Mouse (Mus musculus) frontal cortex, adult (tissue): ENCODE data around the gene Nptn.

Source experiments
- ATAC-seq: cut with Nextera tagmentation; 2 replicates; pipeline ENCODE4 v1.9.2; 2017; ENCODE audit warnings: mild to moderate bottlenecking, moderate library complexity, mixed read lengths; ENCODE audit not compliant: low TSS enrichment

Gene Nptn

DNA sequence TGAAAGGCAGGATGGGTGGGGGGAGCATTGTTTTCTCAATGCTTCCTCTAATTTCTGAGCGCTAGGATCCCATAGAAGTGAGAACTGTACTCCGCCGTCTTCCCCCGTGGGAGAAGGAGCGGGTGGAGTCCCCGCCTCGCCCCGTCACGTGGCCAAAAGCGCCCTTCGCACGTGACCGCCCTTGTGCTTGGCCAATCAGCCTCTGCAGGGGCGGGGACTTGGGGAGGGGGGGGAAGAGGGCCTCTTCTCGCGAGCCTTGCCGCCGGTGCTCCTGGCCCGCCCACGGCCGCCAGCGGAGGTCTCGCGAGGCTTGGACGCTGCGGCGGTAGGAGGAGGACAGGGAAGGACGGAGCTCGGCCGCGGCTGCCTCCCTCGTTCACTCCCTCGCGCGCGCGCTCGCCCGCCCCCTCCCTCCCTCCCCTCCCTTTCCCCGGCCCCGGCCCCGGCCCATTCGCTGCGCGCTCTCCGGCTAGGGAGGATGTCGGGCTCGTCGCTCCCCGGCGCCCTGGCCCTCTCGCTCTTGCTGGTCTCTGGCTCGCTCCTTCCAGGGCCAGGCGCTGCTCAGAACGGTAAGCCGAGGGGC is at the start of gene Nptn:
Gene Nptn (plus strand): TSS at position 283 of the 583 bp plus-strand sequence.
- peak; percentile 84 for ATAC-seq

DNA sequence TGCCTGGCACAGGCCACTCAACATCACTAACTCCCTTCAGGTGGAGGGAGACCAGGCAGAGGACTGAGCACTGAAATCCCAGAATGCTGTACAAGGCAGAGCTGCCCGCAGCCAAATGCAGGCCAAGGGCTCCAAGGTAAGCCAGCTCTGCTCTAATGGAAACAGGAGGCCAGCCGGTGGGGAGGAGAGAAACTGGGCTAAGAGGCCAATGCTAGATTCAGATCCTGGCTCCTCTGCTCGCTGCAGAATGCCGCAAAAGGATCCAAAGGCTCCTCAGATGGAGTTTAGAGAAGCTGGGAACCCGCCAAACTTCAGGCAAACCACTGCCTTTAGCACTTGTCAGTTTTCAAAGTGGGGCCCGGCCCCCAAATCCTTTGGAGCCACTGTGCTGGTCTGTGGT is 48.7 kb upstream of the Nptn start:
- no peak for ATAC-seq

DNA sequence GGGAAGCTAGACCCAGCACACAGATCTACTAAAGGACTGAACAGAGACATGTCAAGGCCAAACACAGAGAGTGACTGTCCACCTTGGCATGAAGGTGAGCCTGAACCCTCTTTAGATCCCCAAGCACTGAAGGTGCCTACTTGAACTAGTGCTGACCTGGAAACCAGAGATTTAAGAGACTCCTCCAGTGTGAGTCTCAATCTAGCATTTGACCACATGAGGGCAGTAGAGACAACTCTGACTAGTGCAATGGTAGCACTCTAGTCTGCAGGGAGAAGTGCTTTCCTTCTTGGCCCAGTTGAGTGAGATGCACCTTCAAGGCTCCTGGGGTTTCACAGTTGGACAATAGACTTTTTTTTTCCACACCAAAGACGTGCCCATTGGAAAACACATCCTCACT is 47.3 kb upstream of the Nptn start:
- ATAC-seq = peak; percentile 87

DNA sequence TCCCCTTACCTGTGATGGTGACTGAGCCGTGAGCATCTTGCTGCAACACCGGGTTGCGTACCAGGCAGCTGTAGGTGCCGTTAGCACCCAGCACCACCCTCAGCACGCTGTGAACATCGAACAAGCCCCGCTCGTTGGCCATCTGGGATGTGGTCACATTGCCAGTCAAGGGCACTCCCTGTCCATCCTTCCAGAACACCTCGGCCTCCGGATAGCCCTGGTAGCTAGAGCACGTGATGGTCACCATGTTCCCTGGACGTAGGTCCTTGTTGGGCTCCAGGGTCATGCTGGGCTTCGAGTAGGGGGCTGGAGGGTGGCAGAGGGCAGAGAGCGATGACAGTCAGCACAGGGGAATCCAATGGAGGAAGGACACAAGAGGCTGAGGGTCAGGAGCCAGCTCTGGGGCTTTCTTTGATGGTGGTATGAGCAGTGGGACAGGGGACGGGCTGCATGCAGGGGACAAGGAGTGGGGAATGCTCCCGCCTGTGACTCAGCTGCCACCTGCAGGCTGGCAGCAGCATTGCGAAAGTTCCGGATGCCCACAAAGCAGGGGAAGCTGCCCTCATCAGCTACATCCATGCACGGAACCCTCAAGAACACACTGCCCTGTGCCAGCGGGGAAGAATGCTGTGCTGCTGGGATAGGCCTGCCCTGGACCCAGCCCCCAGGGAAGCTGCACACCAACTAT is 46.4 kb upstream of the Nptn start:
- peak; percentile 38 for ATAC-seq

DNA sequence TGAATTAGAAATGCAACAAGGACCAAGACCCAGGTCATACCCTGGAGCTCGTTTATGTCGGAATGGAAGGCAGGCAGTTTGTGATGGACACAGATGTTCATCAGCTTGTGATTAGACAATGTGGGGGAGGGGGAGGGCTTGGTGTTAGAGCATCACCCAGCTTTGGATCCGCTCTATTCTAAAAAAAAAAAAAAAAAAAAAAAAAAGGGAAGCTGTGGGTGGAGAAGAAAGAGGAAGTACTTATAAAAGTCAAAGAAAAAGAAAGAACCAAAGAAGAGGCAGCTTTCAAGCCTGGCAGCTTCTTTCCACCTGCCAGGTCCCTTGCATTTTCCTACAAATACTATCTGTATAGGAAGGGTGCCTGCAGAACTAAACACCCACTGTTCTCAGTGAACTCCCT is 44.3 kb upstream of the Nptn start:
- no peak for ATAC-seq

DNA sequence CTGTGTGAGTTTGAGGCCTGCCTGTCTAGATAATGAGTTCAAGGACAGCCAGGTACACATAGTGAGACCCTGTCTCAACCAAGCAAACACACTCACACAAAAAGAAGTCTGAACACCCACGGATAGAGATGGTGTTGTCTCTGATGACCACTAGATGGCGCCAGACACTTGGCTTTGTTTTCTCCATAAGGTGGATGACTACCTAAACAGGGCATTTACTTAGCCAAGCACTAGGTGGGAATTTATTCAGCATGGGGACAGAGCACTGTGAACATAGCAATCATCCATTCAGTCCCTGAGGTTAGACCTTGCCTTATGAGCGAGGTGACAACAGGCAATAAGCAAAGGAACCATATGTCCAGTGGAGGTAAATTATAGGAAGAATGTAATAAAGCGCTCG is 42.2 kb upstream of the Nptn start:
- 0 out of 2 replicates have a peak, but pooled peaks have one; percentile 32 for ATAC-seq

DNA sequence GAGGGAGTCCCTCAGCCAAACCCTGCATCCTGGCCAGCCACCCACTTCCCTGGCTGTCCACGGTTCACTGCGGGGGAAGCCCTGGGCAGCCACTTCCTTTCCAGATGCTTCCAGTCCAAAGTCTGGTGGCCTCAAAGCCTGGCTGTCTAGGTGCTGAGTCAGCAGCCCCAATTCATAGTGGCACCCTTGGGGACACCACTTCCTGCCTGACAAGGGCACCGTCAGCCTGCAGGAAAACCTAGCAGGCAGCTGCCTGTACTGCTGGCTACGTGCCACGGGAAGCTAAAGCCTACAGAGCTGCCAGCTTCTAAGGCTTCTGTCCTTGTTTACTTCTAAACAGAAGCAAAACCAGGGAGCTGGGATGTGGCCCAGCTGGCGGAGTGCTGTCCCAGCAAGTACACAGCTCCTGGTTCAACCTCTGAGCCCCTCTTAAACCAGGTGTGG is 40.1 kb upstream of the Nptn start:
- peak; percentile 21; the same call in 1 of the 2 replicates for ATAC-seq

DNA sequence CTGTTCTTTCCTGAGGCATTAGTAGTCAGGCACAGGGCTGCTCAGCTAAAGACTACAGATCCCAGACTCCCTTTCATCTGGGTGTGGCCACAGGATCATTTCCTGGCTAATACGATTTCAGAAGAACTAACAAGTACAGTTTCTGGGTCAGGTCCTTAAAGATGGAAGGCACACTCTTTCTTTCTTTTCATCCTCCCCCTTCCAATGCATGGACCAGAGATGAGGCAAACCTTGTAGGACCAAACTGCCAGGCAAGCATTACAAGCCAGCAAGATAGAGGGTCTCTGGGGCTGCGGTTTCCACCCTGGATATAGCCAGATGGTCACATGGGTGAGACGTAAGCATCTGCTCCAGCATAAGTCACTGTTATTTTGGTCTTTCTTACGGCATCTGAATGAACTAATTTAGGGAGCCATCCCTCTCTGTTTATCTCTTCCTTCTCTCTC is 37.1 kb upstream of the Nptn start:
- ATAC-seq = peak; percentile 61

DNA sequence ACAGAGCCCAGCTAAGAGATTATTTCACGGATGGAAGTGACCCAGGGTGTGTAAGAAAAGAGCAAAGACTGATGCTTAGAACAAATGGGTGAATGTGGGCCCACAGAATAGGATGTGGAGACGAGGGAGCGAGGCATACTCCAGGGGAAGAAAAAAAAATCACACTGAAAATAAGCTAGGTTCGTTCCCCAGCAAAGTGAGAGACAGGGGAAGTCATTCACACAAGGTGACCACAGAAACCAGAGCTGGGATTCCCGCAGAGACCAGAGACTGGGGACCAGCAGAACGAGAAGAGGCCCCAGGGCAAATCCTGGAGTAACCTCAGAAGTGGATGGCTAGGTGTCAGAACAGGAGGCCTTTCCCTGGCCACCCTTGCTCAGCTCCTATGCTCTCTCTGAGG is 36.6 kb upstream of the Nptn start:
- ATAC-seq = no peak

DNA sequence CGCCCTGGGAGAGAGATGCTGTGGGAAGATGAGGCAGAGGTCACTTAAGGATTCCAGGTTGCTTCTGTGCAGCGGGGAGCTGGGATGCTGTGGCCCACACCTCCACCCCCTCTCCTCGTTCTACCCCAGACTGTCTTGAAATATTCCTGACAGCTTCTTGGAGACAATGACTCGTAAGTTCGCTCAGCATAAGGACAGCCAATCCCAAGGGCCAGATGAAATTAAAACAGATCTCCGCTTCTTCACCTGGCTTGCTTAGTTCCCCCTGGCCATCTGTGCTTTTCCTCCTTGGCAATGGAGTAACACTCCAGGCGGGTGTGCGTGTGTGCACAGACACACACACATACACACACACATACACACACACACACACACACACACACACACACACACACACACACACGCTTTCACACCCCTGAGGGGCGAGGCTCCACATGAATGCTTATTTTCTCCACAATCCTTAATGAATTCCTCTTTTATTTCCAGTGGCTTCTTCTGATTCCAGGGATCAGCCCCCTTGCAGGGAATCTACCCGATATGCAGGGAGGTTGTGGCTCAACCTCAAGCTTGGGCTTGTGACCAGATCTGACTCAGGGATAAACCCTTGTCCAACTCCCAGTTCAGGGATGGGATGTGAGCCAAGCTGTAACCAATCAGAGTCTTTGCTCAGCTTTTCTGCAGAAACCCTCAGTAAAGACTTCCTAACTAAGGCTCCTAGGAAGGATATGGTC is 35.2 kb upstream of the Nptn start:
- ATAC-seq = peak; percentile 64

DNA sequence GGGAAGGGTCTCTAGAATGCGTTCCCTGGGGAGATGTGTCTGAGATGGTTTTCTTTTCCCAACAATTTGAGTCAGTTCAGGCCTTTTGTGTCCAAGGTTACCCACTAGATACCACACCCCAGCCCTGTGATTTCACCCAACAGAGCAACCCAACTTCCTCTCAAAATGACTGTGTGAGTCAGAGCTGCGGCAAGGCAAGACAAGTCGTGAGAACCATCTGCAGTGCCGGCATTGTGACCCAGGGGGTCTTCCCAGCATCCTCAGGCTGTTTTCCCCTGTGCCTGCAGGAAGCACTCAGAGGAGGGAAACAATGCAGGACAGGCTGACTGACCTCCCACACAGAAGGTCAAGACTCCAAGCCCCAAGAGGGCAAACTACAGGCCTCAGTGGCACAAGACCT is 33.1 kb upstream of the Nptn start:
- no peak for ATAC-seq

DNA sequence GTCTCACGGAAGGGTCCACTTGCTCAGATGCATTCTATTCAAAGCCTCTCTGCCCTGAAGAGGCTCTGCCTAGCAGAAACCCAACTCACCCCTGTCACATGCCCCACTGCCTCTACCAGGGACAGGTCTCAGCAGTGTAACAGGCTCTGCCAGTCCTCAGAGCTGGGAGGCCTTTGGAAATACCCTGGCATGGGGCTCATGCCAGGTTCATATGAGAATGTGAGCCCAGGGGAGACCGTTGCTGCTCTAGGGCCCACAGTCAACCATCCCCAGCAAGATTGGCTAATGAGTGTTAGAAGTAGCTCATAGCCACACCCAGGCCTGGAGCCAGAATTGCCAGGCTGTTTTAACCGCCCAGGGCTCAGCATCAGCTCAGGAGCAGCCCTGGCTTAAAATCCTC is 32.3 kb upstream of the Nptn start:
- no peak for ATAC-seq

DNA sequence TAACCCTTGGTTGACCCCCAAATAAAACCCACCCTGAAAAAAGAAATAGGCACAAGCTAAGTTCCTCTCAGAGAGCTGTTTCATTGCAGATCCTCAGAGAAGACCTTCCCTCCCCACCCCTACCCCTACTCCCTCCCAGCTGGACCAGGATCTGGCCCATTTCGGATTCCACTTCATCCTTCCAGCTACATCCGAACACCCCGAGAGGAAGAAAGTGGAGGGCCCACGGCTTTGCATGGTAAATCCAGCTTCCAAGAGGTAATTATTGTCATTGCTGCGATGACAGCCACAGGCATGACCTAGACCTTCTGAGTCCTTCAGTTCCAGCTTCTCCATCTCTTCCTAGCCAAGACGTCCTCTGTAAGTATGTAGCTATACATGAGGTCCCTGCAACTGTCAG is 31.1 kb upstream of the Nptn start:
- ATAC-seq = no peak

DNA sequence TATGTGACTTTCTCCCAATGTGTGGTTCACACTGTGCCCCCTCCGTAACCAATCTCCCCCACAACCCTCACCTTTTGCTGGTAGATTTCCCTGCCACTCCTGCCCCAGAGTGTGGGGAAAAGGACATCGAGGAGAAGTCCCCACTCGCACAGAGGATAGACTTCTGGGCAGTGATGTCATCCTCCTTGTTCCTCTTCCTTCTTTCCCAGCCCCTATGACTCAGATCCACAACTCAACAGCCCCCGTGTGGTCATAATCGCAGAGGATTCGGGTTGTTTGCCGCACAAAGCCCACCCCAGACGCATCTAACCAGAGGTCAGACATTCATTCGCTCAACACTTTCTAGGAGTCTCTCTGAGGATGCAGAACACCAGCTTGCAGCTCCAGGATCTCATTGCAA is 30.0 kb upstream of the Nptn start:
- ATAC-seq = no peak

DNA sequence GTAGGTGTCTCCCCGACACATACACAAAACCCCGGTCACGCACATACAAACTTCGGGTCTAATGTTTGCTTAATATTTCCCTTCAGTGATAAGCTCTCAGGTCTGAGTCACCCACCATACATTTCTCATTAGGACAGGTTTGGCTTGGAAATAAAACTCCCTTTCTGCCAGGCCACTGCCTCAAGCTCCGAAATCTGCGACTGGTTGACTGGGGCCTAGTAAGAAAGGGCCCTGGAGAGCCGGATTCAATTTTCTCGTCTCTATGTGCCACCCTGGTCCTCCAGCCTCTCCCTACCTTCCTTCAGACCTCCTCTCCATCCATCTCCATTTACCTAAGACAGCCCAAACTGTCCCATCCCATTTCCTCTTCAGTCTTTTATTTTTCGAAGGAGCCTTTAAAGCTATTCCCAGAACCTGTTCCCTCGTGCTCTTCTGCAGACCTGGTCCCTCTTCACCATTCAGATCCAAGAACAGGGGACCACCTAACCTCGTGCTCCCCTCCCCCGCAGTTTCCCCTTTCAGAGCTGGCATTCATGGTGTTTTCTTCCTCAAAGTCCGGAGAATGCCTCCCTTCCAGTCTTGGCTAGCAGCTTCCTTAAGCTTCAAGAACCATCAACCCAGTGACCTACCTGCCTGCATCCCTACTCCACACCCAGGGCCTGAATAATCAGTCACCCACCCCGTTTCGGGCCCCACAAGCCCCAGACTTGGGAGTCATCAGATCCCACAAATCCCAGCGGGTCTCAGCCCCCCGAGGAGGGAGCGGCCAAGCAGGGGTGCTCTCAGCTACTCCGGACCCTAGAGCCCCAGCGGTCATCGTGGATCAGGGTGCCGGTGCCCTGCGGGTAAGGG is 27.8 kb upstream of the Nptn start:
- 0 out of 2 replicates have a peak, but pooled peaks have one; percentile 1 for ATAC-seq

DNA sequence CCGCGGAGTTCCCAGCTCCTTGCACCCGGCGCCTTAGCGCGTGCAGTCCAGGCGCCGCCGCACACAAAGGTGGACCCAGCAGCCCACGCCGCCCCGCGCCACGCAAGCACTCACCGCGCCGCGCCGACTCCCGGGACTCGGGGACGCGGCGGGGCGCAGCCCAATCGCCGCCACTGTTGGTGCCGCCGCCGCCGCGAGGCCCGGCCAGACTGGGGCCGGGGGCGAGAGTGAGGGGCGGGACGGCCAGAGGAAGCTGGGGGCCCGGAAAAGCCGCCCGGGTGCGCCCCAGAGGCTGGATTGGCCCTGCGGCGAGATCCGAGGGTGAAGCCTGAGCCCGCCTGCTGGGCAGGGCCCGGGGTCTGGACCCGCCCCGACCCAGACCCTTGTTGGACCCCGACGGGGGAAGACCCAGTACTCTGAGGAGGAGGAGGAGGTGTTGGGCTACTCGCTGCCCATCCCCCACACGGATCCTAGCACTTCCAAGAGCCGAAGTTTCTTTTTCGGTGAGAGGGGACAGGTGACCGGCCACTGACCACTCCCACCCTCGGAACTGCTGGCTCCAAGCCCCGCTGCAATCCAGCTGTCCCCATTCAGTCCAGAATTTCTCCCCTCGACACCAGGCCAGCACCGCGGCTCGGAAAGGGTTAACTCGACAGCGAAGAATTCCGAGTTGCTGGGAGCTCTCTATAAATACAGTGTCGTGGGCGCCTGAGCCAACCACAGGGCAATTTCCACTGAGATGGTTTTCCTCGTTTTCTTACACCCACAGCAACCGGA is 26.9 kb upstream of the Nptn start, which contains the start of gene Cd276:
Gene Cd276 (minus strand): TSS at position 530 of the 777 bp plus-strand sequence.
- ATAC-seq = peak; percentile 75

DNA sequence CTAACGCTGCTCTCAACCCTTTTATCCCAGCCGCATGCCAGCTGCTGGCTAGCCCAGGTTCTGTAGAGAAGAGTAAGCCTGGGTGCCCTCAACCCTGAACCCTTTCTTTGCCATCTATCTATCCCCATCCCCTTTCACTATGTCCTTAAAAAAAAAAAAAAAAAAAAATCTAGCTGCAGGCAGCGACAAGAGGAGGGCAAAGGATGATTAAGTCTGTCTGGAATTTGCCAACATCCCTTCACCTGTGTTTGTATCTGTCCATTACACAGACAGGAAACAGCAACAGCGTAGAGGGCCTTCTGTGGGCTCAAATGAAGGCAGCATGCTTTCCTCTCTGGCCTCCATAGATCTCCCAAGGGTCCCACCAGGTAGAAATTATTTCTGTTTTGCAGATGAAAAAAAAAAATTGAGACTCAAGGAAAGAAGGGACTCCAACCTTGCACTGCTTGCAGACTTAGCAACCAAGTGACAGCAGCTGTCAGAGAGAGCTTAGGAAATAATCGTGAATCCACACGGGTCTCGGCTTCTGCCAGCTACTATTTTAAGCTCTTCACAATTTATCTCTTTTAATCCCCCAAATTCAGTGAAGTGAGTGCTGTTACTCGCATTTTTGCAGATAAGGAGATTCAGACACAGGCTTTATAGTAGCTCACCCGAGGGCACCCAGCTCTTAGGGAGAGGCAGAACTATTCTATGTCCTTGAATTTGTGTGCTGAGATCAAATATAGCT is 26.2 kb upstream of the Nptn start:
- ATAC-seq = no peak

DNA sequence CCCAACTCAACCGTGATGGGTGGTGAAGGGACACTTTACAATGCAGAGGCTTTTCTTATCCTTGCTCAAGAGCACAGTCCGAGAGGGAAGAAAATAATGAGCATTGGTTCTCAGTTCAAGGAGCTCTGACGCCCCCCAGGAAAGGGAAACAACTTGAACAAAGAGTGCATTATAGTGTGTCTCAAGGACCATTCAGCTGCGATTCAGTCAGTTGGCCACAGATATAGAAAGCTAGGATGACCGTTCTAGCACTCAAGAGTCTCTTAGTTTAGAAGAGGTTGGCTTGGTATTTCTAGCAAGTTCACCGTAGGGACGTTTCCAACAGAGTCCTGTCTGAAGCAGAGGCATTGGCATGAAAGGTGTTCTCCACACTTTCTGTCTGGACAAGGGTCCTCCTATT is 25.4 kb upstream of the Nptn start:
- no peak for ATAC-seq

DNA sequence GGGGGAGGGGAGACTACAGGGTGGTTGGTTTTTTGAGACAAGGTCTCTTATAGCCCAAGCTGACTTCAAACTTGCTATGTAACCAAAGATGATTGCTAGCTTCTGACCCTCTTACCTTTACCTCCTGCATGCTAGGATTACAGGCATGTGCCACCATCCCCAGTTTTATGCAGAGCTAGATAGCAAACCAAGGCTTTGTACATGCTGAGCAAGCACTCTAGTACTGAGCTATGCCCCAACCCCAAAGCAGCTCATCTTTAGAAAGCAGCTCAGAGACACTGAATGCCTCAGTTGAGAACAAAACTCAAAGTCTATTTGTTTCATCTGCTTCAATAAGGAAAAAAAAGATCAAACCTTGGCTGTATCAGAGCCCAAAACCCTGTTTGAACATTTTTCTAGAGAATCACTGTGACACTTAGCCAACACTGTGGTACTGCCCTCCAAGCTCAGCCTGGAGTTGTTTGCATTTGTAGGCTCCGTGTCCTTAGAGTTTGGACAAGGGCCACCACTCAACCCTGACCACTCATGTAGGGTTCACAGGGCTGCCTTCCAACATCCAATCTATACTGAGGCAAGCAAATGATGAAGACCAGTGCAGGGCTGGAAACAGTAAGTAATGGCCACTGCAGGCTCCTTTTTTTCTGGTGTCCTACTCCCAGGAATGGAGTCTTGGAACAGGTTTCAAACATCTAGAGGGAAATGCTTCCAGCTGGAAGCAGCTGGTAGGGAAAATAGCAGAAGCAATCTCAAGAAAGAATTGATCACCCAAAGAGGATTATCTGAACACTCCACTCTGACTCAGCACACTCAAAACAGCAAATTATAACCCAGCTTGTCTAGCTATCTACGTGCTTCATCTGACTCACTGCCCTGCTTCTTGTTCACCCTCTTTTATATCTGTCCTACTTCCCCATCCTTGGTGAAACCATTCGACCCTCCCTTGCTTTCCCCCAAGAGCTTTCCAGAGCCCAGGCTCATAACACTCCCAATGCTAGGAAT is 24.3 kb upstream of the Nptn start:
- ATAC-seq = peak; percentile 5; the same call in 1 of the 2 replicates
